Mouse (Mus musculus): Measurements from ENCODE around the gene Tmc7. TPM values are rescaled to one million over a fixed set of nuclear protein-coding genes. Genes with fewer than 3 reads are reported as not detected.

Tmc7 gene
- polyA plus RNA-seq, 1 experiment from 2014 or later = 7.5 TPM

DNA sequence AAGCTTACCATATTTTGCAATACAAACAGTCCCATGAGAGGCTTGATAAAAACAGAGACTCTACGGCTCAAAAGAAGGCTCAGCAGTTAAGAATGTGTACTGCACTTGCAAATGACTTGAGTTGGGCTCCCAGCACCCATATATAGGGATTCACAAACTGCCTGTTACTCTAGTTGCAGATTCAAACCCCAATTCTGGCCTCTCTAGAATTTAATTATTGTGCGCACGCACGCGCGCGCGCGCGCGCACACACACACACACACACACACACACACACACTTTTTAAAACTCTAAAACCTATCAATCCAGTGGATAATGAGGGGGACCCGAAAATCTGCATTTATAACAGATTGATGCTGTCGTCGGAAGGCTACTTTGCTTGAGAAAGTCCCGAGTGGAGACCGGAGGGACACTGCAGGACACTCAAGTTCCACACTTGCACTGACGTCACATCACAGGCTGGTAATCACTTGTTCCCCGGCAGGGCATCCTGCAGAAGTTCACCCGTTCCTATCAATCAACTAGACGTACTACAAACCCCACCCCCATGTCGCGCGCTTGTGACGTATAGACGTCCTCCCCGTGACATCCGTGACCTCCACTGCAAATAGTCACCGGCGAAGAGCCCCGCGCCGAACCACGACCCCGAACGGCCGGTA is 51.9 kb downstream of the Tmc7 start:
- peak overlapping the region; percentile 71 for H3K4me3 ChIP-seq (replicated peaks; ENCODE audit: low read length)
- peaks cover 2% of the 10 kb centered on the region; the same call in 1 of the 2 replicates for H3K36me3 ChIP-seq (replicated peaks; ENCODE audit: control insufficient read depth, insufficient read depth)

DNA sequence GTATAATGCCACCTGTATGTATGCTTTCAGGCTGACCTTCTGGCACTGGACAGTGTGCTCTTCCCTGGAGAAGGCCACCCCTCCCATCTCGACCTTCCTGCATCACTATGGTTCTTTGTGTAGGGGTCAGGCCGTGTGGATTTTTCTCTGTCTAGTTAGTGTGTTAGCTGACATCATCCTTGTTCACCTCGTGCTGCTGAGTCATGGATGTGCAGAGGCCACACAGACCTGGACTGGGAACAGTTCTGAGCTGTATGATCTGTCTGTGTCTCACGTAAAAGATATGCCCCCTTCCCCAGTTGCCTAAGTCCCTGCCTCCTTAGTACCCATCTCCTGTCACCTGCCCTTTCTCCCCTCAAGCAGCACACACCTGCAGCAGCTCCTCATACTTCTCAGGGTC is 57.6 kb downstream of the Tmc7 start:
- H3K27ac ChIP-seq = no peak overlapping the region
- no peaks in the 10 kb centered on the region for H3K4me1 ChIP-seq (replicated peaks; ENCODE audit: control insufficient read depth, insufficient read depth, low read length)
- H3K4me2 ChIP-seq (replicated peaks) = no peak overlapping the region
- 91% methylated on average over 4 of the region's 4 CpGs for WGBS
- H3K27me3 ChIP-seq (ENCODE audit: control insufficient read depth, insufficient read depth, low read length) = no peaks in the 10 kb centered on the region
- no peak for ATAC-seq (ENCODE audit: low FRiP score)
- H3K4me3 ChIP-seq (replicated peaks; ENCODE audit: low read length) = no peak overlapping the region
- no peak for DNase-seq (ENCODE audit: low spot score)
- H3K9me3 ChIP-seq (ENCODE audit: control insufficient read depth, low read length) = no peaks in the 10 kb centered on the region
- no peak overlapping the region for H3K9ac ChIP-seq
- H3K36me3 ChIP-seq (replicated peaks; ENCODE audit: control insufficient read depth, insufficient read depth) = peaks cover 35% of the 10 kb centered on the region

More for the DNA sequence above, 51.9 kb downstream of the Tmc7 start:
- DNase-seq (ENCODE audit: low spot score) (peak; percentile 96), ATAC-seq (ENCODE audit: low FRiP score) (peak; percentile 95)
- peak overlapping the region; percentile 77 for H3K4me2 ChIP-seq (replicated peaks)
- H3K4me1 ChIP-seq (replicated peaks; ENCODE audit: control insufficient read depth, insufficient read depth, low read length) = peaks cover 8% of the 10 kb centered on the region; the same call in 1 of the 2 replicates
- H3K27me3 ChIP-seq (ENCODE audit: control insufficient read depth, insufficient read depth, low read length) = no peaks in the 10 kb centered on the region
- H3K9ac ChIP-seq = peak overlapping the region; percentile 69
- no peaks in the 10 kb centered on the region for H3K9me3 ChIP-seq (ENCODE audit: control insufficient read depth, low read length)
- H3K27ac ChIP-seq = peak overlapping the region; percentile 99
- under 1% methylated on average over 36 of the region's 36 CpGs for WGBS

DNA sequence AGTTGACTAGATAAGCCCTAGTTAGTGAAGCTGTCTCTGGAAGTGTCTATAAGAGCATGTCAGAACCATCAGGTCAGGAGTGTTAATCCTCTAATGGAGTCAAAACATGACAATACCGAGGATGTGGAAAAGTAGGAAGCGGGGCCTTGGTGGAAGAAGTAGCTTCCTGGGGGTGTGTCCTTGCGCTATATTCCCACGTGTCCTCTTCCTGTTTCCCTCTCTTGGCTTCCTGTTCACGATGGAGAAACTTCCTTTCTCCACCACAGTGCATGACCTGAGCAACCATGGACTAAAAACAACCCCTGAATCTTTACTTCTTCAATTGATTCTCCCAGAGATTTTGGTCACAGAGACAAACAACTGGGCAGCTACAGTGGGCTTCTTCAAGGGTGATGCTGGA is 62.5 kb downstream of the Tmc7 start:
- Histone ChIP-seq H3K4me2 (replicated peaks) (no peak overlapping the region), H3K4me1 (replicated peaks; ENCODE audit: control insufficient read depth, insufficient read depth, low read length) (0 out of 2 replicates have a peak, but pooled peaks cover 5% of the 10 kb centered on the region), H3K4me3 (replicated peaks; ENCODE audit: low read length) (no peak overlapping the region), H3K36me3 (replicated peaks; ENCODE audit: control insufficient read depth, insufficient read depth) (peaks cover 27% of the 10 kb centered on the region), H3K27me3 (ENCODE audit: control insufficient read depth, insufficient read depth, low read length) (no peaks in the 10 kb centered on the region), H3K9ac (no peak overlapping the region), H3K9me3 (ENCODE audit: control insufficient read depth, low read length) (no peaks in the 10 kb centered on the region), H3K27ac (no peak overlapping the region)
- WGBS = 87% methylated on average over 5 of the region's 5 CpGs
- no peak for ATAC-seq (ENCODE audit: low FRiP score)
- DNase-seq (ENCODE audit: low spot score) = no peak

DNA sequence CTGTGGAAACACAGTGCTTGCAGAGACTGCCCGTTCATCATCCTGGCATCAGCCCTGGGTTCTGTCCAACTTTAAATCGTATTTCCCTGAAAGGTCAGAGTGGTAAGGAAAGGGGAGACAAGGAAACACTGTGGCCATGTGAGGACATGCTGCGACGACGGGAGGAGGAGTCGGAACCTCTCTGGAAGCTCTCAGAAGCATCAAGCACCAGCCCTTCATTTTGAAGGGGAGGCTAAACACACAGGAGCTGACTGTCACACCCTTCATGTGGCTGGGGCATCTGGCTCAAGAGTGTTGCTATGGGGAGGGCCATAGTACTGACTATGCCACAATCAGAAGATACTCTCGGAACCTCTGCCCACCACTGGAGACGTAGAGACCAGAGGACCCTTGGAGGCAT is 64.9 kb downstream of the Tmc7 start:
- 78% methylated on average over 8 of the region's 8 CpGs for WGBS
- H3K4me3 ChIP-seq (replicated peaks; ENCODE audit: low read length) = no peak overlapping the region
- H3K4me1 ChIP-seq (replicated peaks; ENCODE audit: control insufficient read depth, insufficient read depth, low read length) = 0 out of 2 replicates have a peak, but pooled peaks cover 5% of the 10 kb centered on the region
- peaks cover 10% of the 10 kb centered on the region; the same call in 1 of the 2 replicates for H3K36me3 ChIP-seq (replicated peaks; ENCODE audit: control insufficient read depth, insufficient read depth)
- no peaks in the 10 kb centered on the region for H3K27me3 ChIP-seq (ENCODE audit: control insufficient read depth, insufficient read depth, low read length)
- H3K4me2 ChIP-seq (replicated peaks) = no peak overlapping the region
- H3K9ac ChIP-seq = no peak overlapping the region
- H3K9me3 ChIP-seq (ENCODE audit: control insufficient read depth, low read length) = no peaks in the 10 kb centered on the region
- no peak overlapping the region for H3K27ac ChIP-seq
- no peak for ATAC-seq (ENCODE audit: low FRiP score)
- no peak for DNase-seq (ENCODE audit: low spot score)

DNA sequence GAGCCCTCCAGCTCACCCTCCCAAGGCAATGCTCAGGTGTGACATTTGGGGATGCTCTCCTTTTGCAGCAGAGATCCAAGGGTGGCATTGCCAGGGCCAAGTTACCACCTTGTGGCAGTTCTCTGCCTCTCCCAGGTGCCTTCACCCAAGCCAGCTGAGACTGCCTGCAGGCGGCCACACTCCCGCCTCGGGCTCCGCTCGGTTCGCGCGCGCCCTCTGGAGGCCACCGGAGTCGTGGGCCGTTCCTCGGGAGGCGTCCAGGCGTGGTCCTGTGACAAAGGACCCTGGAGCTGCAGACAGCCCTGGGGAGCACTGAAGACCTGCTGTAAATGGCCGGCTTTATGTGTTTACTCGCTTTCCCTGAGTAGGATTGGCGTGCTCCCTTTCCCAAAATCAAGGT is 65.8 kb downstream of the Tmc7 start:
- Histone ChIP-seq H3K27me3 (ENCODE audit: control insufficient read depth, insufficient read depth, low read length) (no peaks in the 10 kb centered on the region), H3K4me2 (replicated peaks) (no peak overlapping the region), H3K9me3 (ENCODE audit: control insufficient read depth, low read length) (no peaks in the 10 kb centered on the region), H3K4me1 (replicated peaks; ENCODE audit: control insufficient read depth, insufficient read depth, low read length) (0 out of 2 replicates have a peak, but pooled peaks cover 5% of the 10 kb centered on the region), H3K9ac (no peak overlapping the region), H3K27ac (no peak overlapping the region), H3K36me3 (replicated peaks; ENCODE audit: control insufficient read depth, insufficient read depth) (0 out of 2 replicates have a peak, but pooled peaks cover 4% of the 10 kb centered on the region), H3K4me3 (replicated peaks; ENCODE audit: low read length) (no peak overlapping the region)
- 2% methylated on average over 18 of the region's 18 CpGs for WGBS
- DNase-seq (ENCODE audit: low spot score) (peak; percentile 67), ATAC-seq (ENCODE audit: low FRiP score) (peak; percentile 55; the same call in 1 of the 2 replicates)

DNA sequence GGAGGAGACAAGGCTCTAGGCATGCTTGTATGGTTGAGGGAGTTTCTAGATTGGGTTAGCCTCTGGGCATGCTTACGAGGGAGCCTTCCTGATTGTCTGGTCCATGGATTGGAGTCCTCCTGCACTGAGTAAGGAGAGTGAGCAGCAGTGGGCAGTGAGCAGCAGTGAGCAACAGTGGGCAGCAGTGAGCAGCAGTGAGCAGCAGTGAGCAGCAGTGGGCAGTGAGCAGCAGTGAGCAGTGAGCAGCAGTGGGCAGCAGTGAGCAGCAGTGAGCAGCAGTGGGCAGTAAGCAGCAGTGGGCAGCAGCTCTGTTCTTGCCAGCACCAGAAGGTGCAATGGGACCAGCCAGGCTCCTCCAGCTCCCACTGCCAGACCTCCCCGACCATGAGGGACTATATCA is 66.7 kb downstream of the Tmc7 start:
- no peaks in the 10 kb centered on the region for H3K9me3 ChIP-seq (ENCODE audit: control insufficient read depth, low read length)
- no peak for DNase-seq (ENCODE audit: low spot score)
- WGBS = 80% methylated on average over 2 of the region's 2 CpGs
- H3K36me3 ChIP-seq (replicated peaks; ENCODE audit: control insufficient read depth, insufficient read depth) = 0 out of 2 replicates have a peak, but pooled peaks cover 4% of the 10 kb centered on the region
- no peak overlapping the region for H3K4me2 ChIP-seq (replicated peaks)
- H3K27me3 ChIP-seq (ENCODE audit: control insufficient read depth, insufficient read depth, low read length) = no peaks in the 10 kb centered on the region
- H3K4me3 ChIP-seq (replicated peaks; ENCODE audit: low read length) = no peak overlapping the region
- 0 out of 2 replicates have a peak, but pooled peaks cover 5% of the 10 kb centered on the region for H3K4me1 ChIP-seq (replicated peaks; ENCODE audit: control insufficient read depth, insufficient read depth, low read length)
- no peak overlapping the region for H3K27ac ChIP-seq
- no peak for ATAC-seq (ENCODE audit: low FRiP score)
- H3K9ac ChIP-seq = no peak overlapping the region

DNA sequence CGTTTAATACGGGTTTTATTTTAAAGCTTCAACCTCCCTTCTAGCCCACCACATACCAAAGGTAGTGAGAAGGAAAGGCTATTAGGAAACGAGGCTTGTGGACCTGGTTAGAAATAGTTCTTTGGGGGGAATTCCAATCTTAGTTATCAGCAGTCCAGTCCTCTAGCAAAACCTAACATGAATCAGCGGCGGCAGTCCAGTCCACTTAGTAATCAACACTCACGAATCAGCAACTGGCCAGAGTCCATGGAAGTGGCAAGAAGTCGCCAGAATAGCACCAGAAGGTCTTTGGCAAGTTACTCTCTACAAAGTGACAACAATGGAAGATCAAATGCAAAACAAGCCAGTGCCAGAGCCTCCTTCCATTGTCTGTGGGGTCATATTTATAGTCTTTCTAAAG is 76.0 kb downstream of the Tmc7 start:
- DNase-seq (ENCODE audit: low spot score) = no peak
- H3K9me3 ChIP-seq (ENCODE audit: control insufficient read depth, low read length) = no peaks in the 10 kb centered on the region
- H3K4me3 ChIP-seq (replicated peaks; ENCODE audit: low read length) = no peak overlapping the region
- no peak overlapping the region for H3K9ac ChIP-seq
- no peaks in the 10 kb centered on the region for H3K27me3 ChIP-seq (ENCODE audit: control insufficient read depth, insufficient read depth, low read length)
- WGBS = 87% methylated on average over 7 of the region's 7 CpGs
- no peak overlapping the region for H3K27ac ChIP-seq
- no peak for ATAC-seq (ENCODE audit: low FRiP score)
- H3K4me1 ChIP-seq (replicated peaks; ENCODE audit: control insufficient read depth, insufficient read depth, low read length) = no peaks in the 10 kb centered on the region
- H3K36me3 ChIP-seq (replicated peaks; ENCODE audit: control insufficient read depth, insufficient read depth) = no peaks in the 10 kb centered on the region
- no peak overlapping the region for H3K4me2 ChIP-seq (replicated peaks)

DNA sequence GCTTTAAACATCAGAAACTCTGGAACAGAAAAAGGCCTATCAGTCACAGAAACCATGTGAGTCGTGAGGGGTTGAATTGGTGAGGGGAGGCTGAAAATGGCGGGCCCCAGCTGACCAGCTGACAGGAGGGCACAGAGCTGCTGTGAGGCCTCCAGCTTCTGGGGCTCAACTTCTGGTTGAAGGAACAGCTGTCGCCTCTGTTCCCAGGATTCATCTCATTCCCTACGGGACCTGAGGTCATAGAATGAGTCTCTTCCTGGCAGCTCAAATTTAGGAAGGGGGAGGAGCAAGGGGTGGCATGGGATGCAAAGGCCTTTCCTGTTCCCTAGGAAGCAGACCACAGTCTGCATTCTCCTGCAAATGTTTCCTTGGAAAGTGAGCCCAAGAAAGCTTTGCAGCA is 80.7 kb downstream of the Tmc7 start:
- H3K27me3 ChIP-seq (ENCODE audit: control insufficient read depth, insufficient read depth, low read length) = no peaks in the 10 kb centered on the region
- H3K27ac ChIP-seq = no peak overlapping the region
- no peaks in the 10 kb centered on the region for H3K36me3 ChIP-seq (replicated peaks; ENCODE audit: control insufficient read depth, insufficient read depth)
- no peak overlapping the region for H3K4me3 ChIP-seq (replicated peaks; ENCODE audit: low read length)
- ATAC-seq (ENCODE audit: low FRiP score) (no peak), DNase-seq (ENCODE audit: low spot score) (no peak)
- H3K4me2 ChIP-seq (replicated peaks) = no peak overlapping the region
- H3K9me3 ChIP-seq (ENCODE audit: control insufficient read depth, low read length) = no peaks in the 10 kb centered on the region
- H3K4me1 ChIP-seq (replicated peaks; ENCODE audit: control insufficient read depth, insufficient read depth, low read length) = no peaks in the 10 kb centered on the region
- no peak overlapping the region for H3K9ac ChIP-seq
- 69% methylated on average over 4 of the region's 4 CpGs for WGBS

DNA sequence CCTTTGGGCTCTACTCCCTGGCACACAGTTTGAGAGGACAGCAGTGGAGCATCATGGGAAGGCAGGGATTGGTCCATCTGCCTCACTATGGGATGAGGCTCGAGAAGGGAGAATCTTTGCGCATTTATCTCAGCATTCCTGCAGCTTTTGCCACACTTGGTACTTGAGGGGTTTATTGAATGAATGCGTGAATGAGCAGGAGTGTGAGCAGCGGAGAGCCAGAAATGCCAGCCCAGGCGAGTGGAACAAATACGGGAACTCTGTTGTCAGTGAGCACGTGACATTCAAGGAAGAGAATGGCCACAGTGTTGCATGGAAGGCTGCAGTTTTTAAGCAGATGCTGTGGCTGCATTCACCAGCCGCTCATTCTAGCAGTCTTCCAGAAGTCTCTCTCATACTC is 82.2 kb downstream of the Tmc7 start:
- no peak overlapping the region for H3K27ac ChIP-seq
- no peak overlapping the region for H3K4me3 ChIP-seq (replicated peaks; ENCODE audit: low read length)
- no peaks in the 10 kb centered on the region for H3K9me3 ChIP-seq (ENCODE audit: control insufficient read depth, low read length)
- no peak overlapping the region for H3K4me2 ChIP-seq (replicated peaks)
- no peaks in the 10 kb centered on the region for H3K27me3 ChIP-seq (ENCODE audit: control insufficient read depth, insufficient read depth, low read length)
- H3K9ac ChIP-seq = no peak overlapping the region
- H3K36me3 ChIP-seq (replicated peaks; ENCODE audit: control insufficient read depth, insufficient read depth) = no peaks in the 10 kb centered on the region
- DNase-seq (ENCODE audit: low spot score) = no peak
- no peak for ATAC-seq (ENCODE audit: low FRiP score)
- 64% methylated on average over 8 of the region's 8 CpGs for WGBS
- H3K4me1 ChIP-seq (replicated peaks; ENCODE audit: control insufficient read depth, insufficient read depth, low read length) = no peaks in the 10 kb centered on the region
